Mouse (Mus musculus) limb, embryonic 12.5 days (tissue): ENCODE measurements around the gene Nisch. TPM values are rescaled to one million over a fixed set of nuclear protein-coding genes. Genes with fewer than 3 reads are reported as not detected.

ENCODE experiments used
- ATAC-seq: fragments of 200-750 bp; cut with Nextera tagmentation; 2 replicates; pipeline ENCODE4 v1.8.0; 2017; ENCODE audit warnings: low read depth, moderate TSS enrichment; ENCODE audit not compliant: insufficient number of reproducible peaks, insufficient read depth, low FRiP score, low TSS enrichment
- H3K27ac ChIP-seq: fragments of 300-500 bp; sonication (generic); 2 replicates; pipeline ENCODE4 v1.5.1; 2016; ENCODE audit warnings: mild to moderate bottlenecking, moderate library complexity
- H3K27me3 ChIP-seq: fragments of 300-500 bp; sonication (generic); 2 replicates; pipeline ENCODE4 v1.6.1; 2016; ENCODE audit warnings: mild to moderate bottlenecking, moderate library complexity
- H3K36me3 ChIP-seq: fragments of 300-500 bp; sonication (generic); 2 replicates; pipeline ENCODE4 v1.6.1; 2016; ENCODE audit warnings: mild to moderate bottlenecking, moderate library complexity
- H3K4me1 ChIP-seq: fragments of 300-500 bp; sonication (generic); replicated peaks from 2 replicates; pipeline ENCODE4 v1.6.1; 2016
- H3K4me2 ChIP-seq: fragments of 300-500 bp; sonication (generic); 2 replicates; pipeline ENCODE4 v1.6.1; 2016; ENCODE audit warnings: mild to moderate bottlenecking, moderate library complexity
- H3K4me3 ChIP-seq: fragments of 300-500 bp; sonication (generic); replicated peaks from 2 replicates; pipeline ENCODE4 v1.5.1; 2016; ENCODE audit warnings: mild to moderate bottlenecking
- H3K9ac ChIP-seq: fragments of 300-500 bp; sonication (generic); replicated peaks from 2 replicates; pipeline ENCODE4 v1.6.1; 2016; ENCODE audit warnings: mild to moderate bottlenecking, moderate library complexity
- H3K9me3 ChIP-seq: fragments of 300-500 bp; sonication (generic); 2 replicates; pipeline ENCODE4 v1.6.1; 2016; ENCODE audit warnings: mild to moderate bottlenecking, moderate library complexity
- WGBS: fragments of 180-500 bp; shearing (Covaris S2); methylation state at CpG from one replicate; pipeline ENCODE4 v1.1.7; 2016; 5-methylcytosine and 5-hydroxymethylcytosine counted together
- polyA plus RNA-seq: library from polyadenylated mRNA; unstranded; fragments of >200 nt; fragmentation: Nextera tagmentation; extraction: Ambion mirVana; gene quantifications from 2 replicates; pipeline ENCODE4 v1.2.1, GENCODE M21; 2016

Gene Nisch
- polyA plus RNA-seq, 1 experiment from 2014 or later, result 522 TPM

- Histone ChIP-seq H3K27ac (no peak overlapping the region), H3K4me2 (no peak overlapping the region), H3K9ac (no peak overlapping the region), H3K4me1 (peaks cover 16% of the 10 kb centered on the region), H3K9me3 (no peaks in the 10 kb centered on the region), H3K27me3 (no peaks in the 10 kb centered on the region; the same call in 1 of the 2 replicates), H3K4me3 (no peak overlapping the region), H3K36me3 (no peaks in the 10 kb centered on the region)
- 83% methylated on average over 3 of the region's 3 CpGs for WGBS
- no peak for ATAC-seq
Observed at GRCm38 (mm10) chr14:31214684-31215083, 2.1 kb downstream of the Nisch start.

GRCm38 (mm10) chr14:31213868-31214267 is 2.9 kb downstream of the Nisch start:
- Histone ChIP-seq H3K9me3 (no peaks in the 10 kb centered on the region), H3K27me3 (no peaks in the 10 kb centered on the region; the same call in 1 of the 2 replicates), H3K4me1 (peaks cover 16% of the 10 kb centered on the region), H3K36me3 (no peaks in the 10 kb centered on the region), H3K27ac (no peak overlapping the region), H3K9ac (no peak overlapping the region), H3K4me2 (no peak overlapping the region), H3K4me3 (no peak overlapping the region)
- no peak for ATAC-seq
- 61% methylated on average over 8 of the region's 8 CpGs for WGBS

GRCm38 (mm10) chr14:31212499-31212898 is 4.2 kb downstream of the Nisch start:
- WGBS, result 77% methylated on average over 3 of the region's 3 CpGs
- Histone ChIP-seq H3K9me3 (no peaks in the 10 kb centered on the region), H3K4me2 (no peak overlapping the region), H3K4me1 (peaks cover 11% of the 10 kb centered on the region), H3K27ac (no peak overlapping the region), H3K4me3 (no peak overlapping the region), H3K9ac (no peak overlapping the region), H3K36me3 (no peaks in the 10 kb centered on the region), H3K27me3 (no peaks in the 10 kb centered on the region; the same call in 1 of the 2 replicates)
- no peak for ATAC-seq

GRCm38 (mm10) chr14:31211854-31212253 is 4.9 kb downstream of the Nisch start:
- no peaks in the 10 kb centered on the region for H3K36me3 ChIP-seq

GRCm38 (mm10) chr14:31209133-31209557 is 7.6 kb downstream of the Nisch start:
- 62% methylated on average over 4 of the region's 4 CpGs for WGBS
- H3K27ac ChIP-seq, result no peak overlapping the region

More at GRCm38 (mm10) chr14:31211854-31212253, 4.9 kb downstream of the Nisch start:
- WGBS, result 84% methylated on average over 6 of the region's 6 CpGs
- no peak overlapping the region for H3K4me3 ChIP-seq
- H3K9me3 ChIP-seq, result no peaks in the 10 kb centered on the region
- H3K27ac ChIP-seq, result no peak overlapping the region
- peaks cover 12% of the 10 kb centered on the region for H3K4me1 ChIP-seq
- H3K9ac ChIP-seq, result no peak overlapping the region
- ATAC-seq, result no peak
- no peaks in the 10 kb centered on the region; the same call in 1 of the 2 replicates for H3K27me3 ChIP-seq
- H3K4me2 ChIP-seq, result no peak overlapping the region

GRCm38 (mm10) chr14:31208084-31208483 is 8.7 kb downstream of the Nisch start, which contains the start of gene Tnnc1:
Tnnc1 (plus strand) TSS chr14:31208312.
- H3K27me3 ChIP-seq, result no peaks in the 10 kb centered on the region
- ATAC-seq, result no peak
- WGBS, result 68% methylated on average over 2 of the region's 2 CpGs
- no peaks in the 10 kb centered on the region for H3K9me3 ChIP-seq
- peak within 1 kb of the TSS; percentile 94 for H3K4me2 ChIP-seq
- H3K4me1 ChIP-seq, result peaks cover 20% of the 10 kb centered on the region
- no peak within 1 kb of the TSS for H3K9ac ChIP-seq
- peaks cover 17% of the 10 kb centered on the region for H3K36me3 ChIP-seq
- H3K4me3 ChIP-seq, result peak within 1 kb of the TSS; percentile 77
- H3K27ac ChIP-seq, result peak within 1 kb of the TSS; percentile 12; the same call in 1 of the 2 replicates

More at GRCm38 (mm10) chr14:31209133-31209557, 7.6 kb downstream of the Nisch start:
- Histone ChIP-seq H3K36me3 (peaks cover 7% of the 10 kb centered on the region), H3K4me1 (peaks cover 17% of the 10 kb centered on the region), H3K4me2 (no peak overlapping the region), H3K27me3 (no peaks in the 10 kb centered on the region), H3K9ac (no peak overlapping the region), H3K4me3 (no peak overlapping the region), H3K9me3 (no peaks in the 10 kb centered on the region)
- ATAC-seq, result no peak

GRCm38 (mm10) chr14:31207070-31207830 is 9.5 kb downstream of the Nisch start:
- peak overlapping the region; percentile 93 for H3K9ac ChIP-seq
- H3K36me3 ChIP-seq, result peaks cover 26% of the 10 kb centered on the region
- 81% methylated on average over 13 of the region's 13 CpGs for WGBS
- no peak for ATAC-seq
- peaks cover 20% of the 10 kb centered on the region for H3K4me1 ChIP-seq
- H3K4me3 ChIP-seq, result peak overlapping the region; percentile 77
- H3K4me2 ChIP-seq, result peak overlapping the region; percentile 94
- H3K9me3 ChIP-seq, result no peaks in the 10 kb centered on the region
- no peaks in the 10 kb centered on the region for H3K27me3 ChIP-seq
- peak overlapping the region; percentile 45; the same call in 1 of the 2 replicates for H3K27ac ChIP-seq

GRCm38 (mm10) chr14:31206472-31206981 is 10.2 kb downstream of the Nisch start:
- H3K9ac ChIP-seq, result peak overlapping the region; percentile 93
- peaks cover 33% of the 10 kb centered on the region for H3K36me3 ChIP-seq
- WGBS, result under 1% methylated on average over 37 of the region's 48 CpGs
- H3K4me3 ChIP-seq, result peak overlapping the region; percentile 77
- ATAC-seq, result peak; percentile 53
- peaks cover 20% of the 10 kb centered on the region for H3K4me1 ChIP-seq
- no peaks in the 10 kb centered on the region for H3K9me3 ChIP-seq
- peak overlapping the region; percentile 94 for H3K27ac ChIP-seq
- no peaks in the 10 kb centered on the region for H3K27me3 ChIP-seq
- H3K4me2 ChIP-seq, result peak overlapping the region; percentile 94

- peak overlapping the region; percentile 94 for H3K27ac ChIP-seq
- under 1% methylated on average over 39 of the region's 39 CpGs for WGBS
- H3K9me3 ChIP-seq, result no peaks in the 10 kb centered on the region
- H3K4me2 ChIP-seq, result peak overlapping the region; percentile 94
- ATAC-seq, result peak; percentile 64
- H3K36me3 ChIP-seq, result peaks cover 40% of the 10 kb centered on the region
- peak overlapping the region; percentile 93 for H3K9ac ChIP-seq
- H3K4me1 ChIP-seq, result peaks cover 20% of the 10 kb centered on the region
- H3K4me3 ChIP-seq, result peak overlapping the region; percentile 77
- H3K27me3 ChIP-seq, result no peaks in the 10 kb centered on the region
Observed at GRCm38 (mm10) chr14:31205562-31206467, 10.9 kb downstream of the Nisch start.

- no peaks in the 10 kb centered on the region for H3K27me3 ChIP-seq
- H3K4me1 ChIP-seq, result peaks cover 20% of the 10 kb centered on the region
- H3K9me3 ChIP-seq, result no peaks in the 10 kb centered on the region
- peak overlapping the region; percentile 77 for H3K4me3 ChIP-seq
- peaks cover 46% of the 10 kb centered on the region for H3K36me3 ChIP-seq
- whole genome bisulfite sequencing, result 16% methylated on average over 8 of the region's 8 CpGs
- ATAC-seq, result no peak
- peak overlapping the region; percentile 94 for H3K27ac ChIP-seq
- peak overlapping the region; percentile 94 for H3K4me2 ChIP-seq
- peak overlapping the region; percentile 93 for H3K9ac ChIP-seq
Observed at GRCm38 (mm10) chr14:31205244-31205561, 11.5 kb downstream of the Nisch start.

GRCm38 (mm10) chr14:31204844-31205243 is 11.9 kb downstream of the Nisch start:
- H3K4me3 ChIP-seq, result peak overlapping the region; percentile 77
- H3K36me3 ChIP-seq, result peaks cover 50% of the 10 kb centered on the region
- no peak for ATAC-seq
- 73% methylated on average over 4 of the region's 4 CpGs for WGBS
- H3K9ac ChIP-seq, result peak overlapping the region; percentile 93
- peak overlapping the region; percentile 94; the same call in 1 of the 2 replicates for H3K27ac ChIP-seq
- peaks cover 20% of the 10 kb centered on the region for H3K4me1 ChIP-seq
- no peaks in the 10 kb centered on the region for H3K9me3 ChIP-seq
- H3K4me2 ChIP-seq, result peak overlapping the region; percentile 94
- H3K27me3 ChIP-seq, result no peaks in the 10 kb centered on the region
